Mouse (Mus musculus) cortical plate, adult 2 months (tissue): ENCODE measurements around the gene Arhgef3.

ENCODE experiments used
- CTCF ChIP-seq: fragments of 200-500 bp; IDR thresholded peaks from 2 replicates; pipeline ENCODE4 v1.5.1; 2011; ENCODE audit warnings: mild to moderate bottlenecking, control low read depth, low read length; ENCODE audit not compliant: insufficient read depth; ENCODE audit errors: extremely low read depth
- POLR2A ChIP-seq: fragments of 200-500 bp; IDR thresholded peaks from 2 replicates; pipeline ENCODE4 v1.6.1; 2011; ENCODE audit warnings: mild to moderate bottlenecking, low read length, control low read depth; ENCODE audit not compliant: insufficient read depth; ENCODE audit errors: extremely low read depth

DNA sequence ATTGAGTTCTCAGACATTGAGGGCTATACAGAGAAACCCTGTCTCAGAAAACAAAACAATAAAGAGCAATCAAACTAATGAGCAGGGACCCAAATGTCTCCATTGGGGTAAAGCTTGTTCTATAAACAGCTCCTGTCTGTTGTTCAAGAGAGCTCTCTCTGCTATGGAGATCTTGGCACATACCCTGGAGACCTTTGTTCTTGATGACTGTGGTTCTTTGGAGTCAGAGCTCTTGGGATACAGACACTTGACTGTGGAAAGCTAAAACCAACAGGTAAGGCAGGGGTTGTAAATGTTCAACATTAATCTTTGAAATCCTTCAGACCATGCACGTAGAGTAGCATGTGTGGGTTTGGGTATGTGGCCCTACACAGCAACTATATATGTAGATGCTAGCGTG, 55.7 kb downstream of the Arhgef3 start:
- TF ChIP-seq POLR2A (no peak), CTCF (no peak)
